Mouse (Mus musculus) heart, postnatal 0 days (tissue): ENCODE measurements around the gene Grin2c.

Experiments
- CTCF ChIP-seq: IDR thresholded peaks from 2 replicates; pipeline ENCODE4 v1.5.1; 2016; ENCODE audit warnings: antibody characterized with exemption, control low read depth, low read depth
- EP300 ChIP-seq: IDR thresholded peaks from 2 replicates; pipeline ENCODE4 v1.6.1; 2016; ENCODE audit warnings: antibody characterized with exemption, low read depth

- TF ChIP-seq CTCF, result no peak
- TF ChIP-seq EP300, result no peak
Measured at GRCm38 (mm10) chr11:115247945-115248344, 19.1 kb downstream of the Grin2c start.
